Mouse (Mus musculus): ENCODE measurements around the gene Zfpm1.
A peak's percentile ranks its signal among the peaks of the same experiment; 100 is the strongest.

GRCm38 (mm10) chr8:122259351-122259750, 22.6 kb upstream of the Zfpm1 start:
- TF ChIP-seq CTCF (IDR thresholded peaks at IDR 0.05; ENCODE audit: control insufficient read depth, insufficient read depth, insufficient read length) (peak; percentile 79), MAX (IDR thresholded peaks at IDR 0.05) (no peak), USF1 (IDR thresholded peaks at IDR 0.05; ENCODE audit: low read depth) (no peak)

All from C2C12 (cell line).